Mouse (Mus musculus) embryonic stem cell, embryonic (primary cell): Measurements from ENCODE around the gene Olfr1375.
"Not testable (repeated sequence)": the region's sequence is repeated elsewhere in the genome, so short reads cannot be mapped to it uniquely, and the experiment has no call there.

Experiments used
- CTCF ChIA-PET, 4 experiments: fragments of 300-600 bp in 2 of 4; fragments of 350-600 bp in 2 of 4; sonication (Branson Sonifier 250); formaldehyde crosslinking; loops; one replicate each; lab custom pipeline; 2022; ENCODE audit warnings: inconsistent platforms in 2 of 4; lab: Charles Lee
- POLR2A ChIA-PET, 4 experiments: fragments of 300-600 bp in 2 of 4; fragments of 350-600 bp in 2 of 4; sonication (Branson Sonifier 250); formaldehyde crosslinking; loops; one replicate each; lab custom pipeline; 2022; ENCODE audit warnings: antibody characterized with exemption in 4 of 4, inconsistent platforms in 1 of 4; lab: Charles Lee

Olfr1375 gene

DNA sequence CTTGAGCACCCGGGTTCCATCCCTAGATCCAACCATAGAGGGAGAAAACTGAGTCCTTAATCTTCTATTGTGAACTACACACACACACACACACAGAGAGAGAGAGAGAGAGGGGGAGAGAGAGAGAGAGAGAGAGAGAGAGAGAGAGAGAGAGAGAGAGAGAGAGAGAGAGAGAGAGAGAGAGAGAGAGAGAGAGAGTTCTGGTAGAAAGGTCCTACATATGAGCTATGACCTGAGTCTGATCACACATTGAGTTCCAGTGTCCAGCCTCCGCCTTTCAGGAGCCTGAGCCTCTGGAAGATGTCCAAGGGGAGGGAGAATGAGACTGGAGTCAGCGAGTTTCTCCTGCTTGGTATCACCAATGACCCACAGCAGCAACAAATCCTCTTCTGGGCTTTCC, at the start of gene Olfr1375:
Olfr1375 (plus strand) TSS at position 301 of the 400 bp plus-strand sequence.
- ChIA-PET POLR2A (interaction anchor here in 1 of 4 experiments (0.6 kb wide), 1 partner anchor 190 kb away, joined by 3 read pairs; no protein-coding TSS in a partner anchor), CTCF (interaction anchor here in 2 of 4 experiments (0.6 kb wide), 2 partner anchors 42 to 814 kb away, joined by 3 read pairs; no protein-coding TSS in a partner anchor)

DNA sequence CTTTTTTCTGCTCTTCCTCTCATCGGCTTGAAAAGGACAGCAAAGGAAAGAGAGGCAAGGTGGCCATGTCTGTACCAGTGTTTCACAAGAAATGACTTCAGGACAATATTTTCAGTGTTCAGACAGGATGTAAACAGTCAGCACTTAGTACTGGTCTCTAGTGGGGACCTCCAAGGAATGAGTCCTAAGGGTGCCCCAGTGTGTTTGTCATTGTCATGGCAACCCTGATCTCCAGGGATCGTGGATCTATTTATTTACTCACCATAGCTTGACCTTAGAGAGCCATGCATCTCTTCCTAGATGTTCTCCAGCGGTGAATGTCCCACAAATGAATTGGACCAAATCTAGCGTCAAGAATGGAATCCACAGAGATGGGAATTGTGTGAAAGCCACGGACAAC, 44.6 kb upstream of the Olfr1375 start, which contains the start of gene Olfr51:
Olfr51 (plus strand) TSS at position 301 of the 400 bp plus-strand sequence.
- ChIA-PET CTCF (no interaction called here), POLR2A (no interaction called here)

DNA sequence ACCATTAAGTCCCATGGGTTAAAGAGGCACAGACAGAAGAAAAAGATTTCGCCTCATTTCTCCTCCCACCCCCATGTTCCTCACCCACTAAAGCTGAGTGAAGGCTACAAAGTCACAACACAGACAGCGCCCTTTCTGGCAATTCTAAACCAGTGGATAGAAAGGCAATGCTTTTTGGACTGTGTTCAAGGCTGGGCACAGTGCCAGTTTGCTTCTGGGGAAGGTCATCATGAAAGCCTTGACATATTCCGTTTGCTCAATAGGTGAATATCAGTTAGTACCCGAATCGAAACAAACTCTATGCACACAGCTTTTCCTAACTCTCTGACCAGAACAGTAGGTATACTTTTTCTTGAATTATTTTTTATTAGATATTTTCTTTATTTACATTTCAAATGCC, 36.1 kb upstream of the Olfr1375 start:
- POLR2A ChIA-PET: no interaction called here
- CTCF ChIA-PET: no interaction called here

DNA sequence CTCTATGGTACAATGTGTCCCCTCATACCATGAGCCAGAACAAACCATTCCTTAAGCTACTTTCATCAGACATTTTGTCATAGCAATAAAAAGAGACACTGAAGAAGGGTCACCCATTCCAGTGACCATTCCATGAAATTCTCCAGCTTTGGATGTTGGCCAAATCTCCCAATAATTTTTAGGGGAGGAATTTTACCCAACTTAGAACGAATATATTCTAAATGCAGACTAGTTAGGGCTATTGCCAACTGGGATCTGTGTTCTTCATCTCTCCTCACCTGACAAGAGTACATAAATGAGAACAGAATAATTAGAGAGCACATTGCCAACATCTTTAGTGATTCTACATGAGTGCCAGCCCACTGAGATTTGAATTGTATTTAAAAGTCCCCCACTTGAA, 34.0 kb upstream of the Olfr1375 start, which contains the start of gene Olfr54:
Olfr54 (plus strand) TSS at position 301 of the 400 bp plus-strand sequence.
- POLR2A ChIA-PET: no interaction called here

DNA sequence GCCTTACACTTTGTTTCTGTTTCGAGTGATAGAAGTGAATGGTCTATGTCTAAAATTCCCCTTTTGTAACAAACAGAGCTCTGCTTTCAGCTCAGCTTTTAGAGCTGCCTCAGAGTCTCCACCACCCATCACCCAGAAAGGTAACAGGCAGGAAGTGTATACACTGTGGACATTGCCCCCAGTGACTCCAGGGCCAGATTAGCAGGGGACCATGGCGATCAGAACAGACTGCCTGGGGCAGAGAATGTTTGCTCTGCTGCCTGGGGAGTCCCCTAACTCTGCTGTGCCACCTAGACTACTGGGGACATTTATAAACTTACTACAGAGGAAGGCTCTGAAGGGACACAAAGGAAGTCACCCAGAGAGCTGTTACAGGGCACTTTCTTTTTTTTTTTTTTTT, 31.6 kb upstream of the Olfr1375 start:
- POLR2A ChIA-PET: interaction anchor here in 1 of 4 experiments (0.6 kb wide), 1 partner anchor 353 kb away, joined by 3 read pairs; no protein-coding TSS in a partner anchor

More for the DNA sequence above, 34.0 kb upstream of the Olfr1375 start, which contains the start of gene Olfr54:
- CTCF ChIA-PET: no interaction called here

DNA sequence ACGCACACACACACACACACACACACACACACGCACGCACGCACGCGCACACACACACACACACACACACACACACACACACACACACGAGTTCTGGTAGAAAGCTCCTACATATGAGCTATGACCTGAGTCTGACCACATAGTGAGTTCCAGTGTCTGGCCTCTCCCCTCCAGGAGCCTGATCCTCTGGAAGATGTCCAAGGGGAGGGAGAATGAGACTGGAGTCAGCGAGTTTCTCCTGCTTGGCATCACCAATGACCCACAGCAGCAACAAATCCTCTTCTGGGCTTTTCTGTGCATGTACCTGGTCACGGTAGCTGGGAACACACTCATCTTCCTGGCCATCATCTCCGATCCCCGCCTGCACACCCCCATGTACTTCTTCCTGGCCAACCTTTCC, 21.1 kb upstream of the Olfr1375 start:
- CTCF ChIA-PET: interaction anchor here in 1 of 4 experiments (0.6 kb wide), 1 partner anchor 508 kb away, joined by 4 read pairs; no protein-coding TSS in a partner anchor

More for the DNA sequence above, 31.6 kb upstream of the Olfr1375 start:
- CTCF ChIA-PET: interaction anchor here in 1 of 4 experiments (0.6 kb wide), 1 partner anchor 81 kb away, joined by 7 read pairs; no protein-coding TSS in a partner anchor

DNA sequence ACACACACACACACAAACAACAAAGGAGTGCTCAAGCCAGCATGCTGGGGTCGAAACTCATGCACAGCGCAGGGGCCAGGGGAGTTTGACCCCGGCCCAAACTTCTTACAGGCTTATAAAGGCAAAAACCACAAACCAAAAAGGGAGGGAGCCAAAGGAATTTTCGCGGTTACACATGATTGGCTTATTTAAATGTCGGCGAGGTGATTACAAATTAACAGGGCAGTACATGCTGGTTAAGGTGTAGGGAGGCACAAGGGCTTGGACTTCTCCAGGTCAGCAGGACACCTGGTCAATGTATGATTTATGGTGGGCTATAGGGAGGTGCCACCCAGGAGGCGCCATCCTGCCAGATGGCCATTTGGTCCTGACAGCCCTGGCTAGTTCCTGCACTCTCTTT, 18.5 kb upstream of the Olfr1375 start:
- CTCF ChIA-PET: not testable (repeated sequence)

More for the DNA sequence above, 21.1 kb upstream of the Olfr1375 start:
- POLR2A ChIA-PET: not testable (repeated sequence)

DNA sequence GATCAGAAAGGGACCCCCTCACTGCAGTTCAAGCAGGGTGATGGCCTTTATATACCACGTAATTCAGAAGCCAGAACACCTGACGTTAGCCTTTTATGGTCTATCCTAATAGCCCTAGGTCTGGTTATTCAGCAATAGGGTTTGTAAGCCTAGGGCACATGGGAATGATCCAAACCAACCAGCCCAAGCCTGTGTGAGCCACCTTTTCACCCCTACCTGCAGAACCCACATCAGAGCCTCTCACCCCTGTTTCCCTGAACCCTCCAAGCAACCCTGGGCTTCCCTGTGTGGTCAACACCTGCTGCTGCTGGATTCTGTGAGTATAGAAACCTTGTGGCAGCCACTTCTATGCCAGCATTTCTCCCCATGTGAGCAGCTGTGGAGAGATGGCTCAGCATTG, 17.7 kb upstream of the Olfr1375 start:
- ChIA-PET POLR2A (interaction anchor here in 1 of 4 experiments (0.7 kb wide), 1 partner anchor 850 kb away, joined by 3 read pairs; no protein-coding TSS in a partner anchor), CTCF (no interaction called here)

More for the DNA sequence above, 18.5 kb upstream of the Olfr1375 start:
- POLR2A ChIA-PET: not testable (repeated sequence)

DNA sequence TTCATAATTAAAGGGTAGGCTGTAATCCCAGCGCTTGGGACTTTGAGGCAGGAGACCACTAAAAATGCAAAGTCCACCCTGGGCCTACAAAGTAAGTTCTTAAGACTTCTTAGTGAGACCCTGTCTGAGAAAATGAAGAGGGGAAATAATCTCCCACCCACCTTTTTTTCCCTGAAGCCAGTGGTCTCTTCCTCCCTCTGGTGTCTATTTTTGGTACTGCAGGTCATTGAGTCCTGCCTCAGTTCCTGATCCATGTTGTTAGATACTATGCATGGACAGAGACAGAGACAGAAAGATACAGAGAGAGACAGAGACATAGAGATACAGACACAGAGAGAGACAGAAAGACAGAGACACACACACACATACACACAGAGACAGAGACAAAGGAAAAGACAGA, 15.1 kb upstream of the Olfr1375 start:
- CTCF ChIA-PET: interaction anchor here in 3 of 4 experiments (0.7 to 1.8 kb wide), 8 partner anchors 21 to 267 kb away, joined by 3 to 9 read pairs (median 4); no protein-coding TSS in a partner anchor
- POLR2A ChIA-PET: interaction anchor here in 2 of 4 experiments (0.7 to 1.2 kb wide), 4 partner anchors 89 to 102 kb away, joined by 3 to 9 read pairs (median 4); partner anchors contain the start of gene 4933414I15Rik (in 1 of the 2)

DNA sequence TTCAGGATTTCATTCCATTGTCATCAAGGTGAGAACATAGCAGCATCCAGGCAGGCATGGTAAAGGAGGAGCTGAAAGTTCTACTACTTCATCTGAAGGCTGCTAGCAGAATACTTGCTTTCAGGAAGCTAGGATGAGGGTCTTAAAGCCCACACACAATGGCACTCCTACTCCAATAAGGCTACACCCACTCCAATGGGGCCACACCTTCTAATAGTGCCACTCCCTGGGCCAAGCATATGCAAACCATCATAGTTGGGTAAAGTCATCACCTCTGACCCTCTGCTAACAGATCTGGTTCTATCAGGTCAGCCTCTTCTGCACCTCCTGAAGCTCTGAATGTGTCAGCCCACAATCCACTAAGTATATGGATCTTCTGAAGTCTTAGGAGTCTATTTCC, 13.8 kb upstream of the Olfr1375 start:
- CTCF ChIA-PET: interaction anchor here (0.6 to 1.8 kb wide), 6 partner anchors 19 to 121 kb away, joined by 3 to 11 read pairs (median 6); no protein-coding TSS in a partner anchor
- POLR2A ChIA-PET: not testable (repeated sequence)

DNA sequence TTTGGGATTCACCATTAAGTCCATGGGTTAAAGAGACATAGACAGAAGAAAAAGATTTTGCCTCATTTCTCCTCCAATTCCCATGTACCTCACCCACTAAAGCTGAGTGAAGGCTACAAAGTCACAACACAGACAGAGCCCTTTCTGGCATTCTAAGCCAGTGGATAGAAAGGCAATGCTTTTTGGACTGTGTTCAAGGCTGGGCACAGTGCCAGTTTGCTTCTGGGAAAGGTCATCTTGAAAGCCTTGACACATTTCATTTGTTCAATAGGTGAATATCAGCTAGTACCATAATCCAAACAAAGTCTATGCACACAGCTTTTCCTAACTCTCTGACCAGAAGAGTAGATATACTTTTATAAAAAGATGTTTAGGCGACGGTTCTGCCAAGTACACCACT, 12.0 kb upstream of the Olfr1375 start:
- ChIA-PET CTCF (no interaction called here), POLR2A (interaction anchor here in 1 of 4 experiments (0.8 kb wide), 1 partner anchor 103 kb away, joined by 3 read pairs; no protein-coding TSS in a partner anchor)

DNA sequence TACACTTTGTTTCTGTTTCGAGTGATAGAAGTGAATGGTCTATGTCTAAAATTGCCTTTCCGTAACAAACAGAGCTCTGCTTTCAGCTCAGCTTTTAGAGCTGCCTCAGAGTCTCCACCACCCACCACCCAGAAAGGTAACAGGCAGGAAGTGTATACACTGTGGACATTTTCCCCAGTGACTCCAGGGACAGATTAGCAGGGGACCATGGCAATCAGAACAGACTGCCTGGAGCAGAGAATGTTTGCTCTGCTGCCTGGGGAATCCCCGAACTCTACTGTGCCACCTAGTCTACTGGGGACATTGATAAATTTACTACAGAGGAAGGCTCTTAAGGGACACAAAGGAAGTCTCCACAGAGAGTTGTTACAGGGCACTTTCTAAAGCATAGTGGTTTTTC, 3.1 kb upstream of the Olfr1375 start:
- POLR2A ChIA-PET, CTCF ChIA-PET: not testable (repeated sequence)

DNA sequence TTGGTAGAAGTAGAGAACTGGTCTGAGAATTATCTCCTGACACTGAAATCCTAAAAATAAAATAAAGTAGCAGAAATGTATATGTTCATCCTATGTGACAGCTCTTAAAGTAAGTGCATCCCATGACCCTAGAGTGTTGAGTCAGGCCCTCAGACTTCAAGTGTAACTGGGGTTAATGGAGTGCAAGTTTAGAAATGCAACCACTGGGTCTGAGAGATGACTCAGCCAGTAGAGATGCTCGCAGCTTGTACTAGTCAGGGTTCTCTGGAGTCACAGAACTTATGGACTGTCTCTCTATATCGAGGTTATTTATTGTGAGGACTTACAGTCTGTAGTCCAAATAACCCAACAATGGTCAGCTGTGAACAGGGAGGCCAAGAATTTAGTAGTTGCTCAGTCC, 3.8 kb downstream of the Olfr1375 start:
- CTCF ChIA-PET: interaction anchor here in 1 of 4 experiments (0.7 kb wide), 1 partner anchor 74 kb away, joined by 3 read pairs; no protein-coding TSS in a partner anchor
- POLR2A ChIA-PET: no interaction called here

DNA sequence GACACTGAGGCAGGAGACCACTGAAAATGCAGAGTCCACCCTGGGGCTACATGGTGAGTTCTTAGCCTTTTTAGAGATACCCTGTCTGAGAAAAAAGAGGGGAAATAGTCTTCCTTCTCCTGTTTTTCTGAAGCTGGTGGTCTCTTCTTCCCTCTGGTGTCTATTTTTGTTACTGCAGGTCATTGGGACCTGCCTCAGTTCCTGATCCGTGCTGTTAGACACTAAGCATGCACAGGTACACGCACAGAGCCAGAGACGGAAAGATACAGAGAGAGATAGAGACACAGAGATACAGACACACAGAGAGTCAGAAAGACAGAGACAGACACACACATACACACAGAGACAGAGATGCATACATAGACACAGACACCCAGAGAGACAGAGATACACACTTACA, 5.3 kb downstream of the Olfr1375 start:
- CTCF ChIA-PET: interaction anchor here in 3 of 4 experiments (0.6 to 2.6 kb wide), 9 partner anchors 9 to 1522 kb away, joined by 3 to 13 read pairs (median 5); no protein-coding TSS in a partner anchor
- POLR2A ChIA-PET: interaction anchor here in 3 of 4 experiments (0.6 to 1.1 kb wide), 4 partner anchors 32 to 160 kb away, joined by 3 read pairs; no protein-coding TSS in a partner anchor

DNA sequence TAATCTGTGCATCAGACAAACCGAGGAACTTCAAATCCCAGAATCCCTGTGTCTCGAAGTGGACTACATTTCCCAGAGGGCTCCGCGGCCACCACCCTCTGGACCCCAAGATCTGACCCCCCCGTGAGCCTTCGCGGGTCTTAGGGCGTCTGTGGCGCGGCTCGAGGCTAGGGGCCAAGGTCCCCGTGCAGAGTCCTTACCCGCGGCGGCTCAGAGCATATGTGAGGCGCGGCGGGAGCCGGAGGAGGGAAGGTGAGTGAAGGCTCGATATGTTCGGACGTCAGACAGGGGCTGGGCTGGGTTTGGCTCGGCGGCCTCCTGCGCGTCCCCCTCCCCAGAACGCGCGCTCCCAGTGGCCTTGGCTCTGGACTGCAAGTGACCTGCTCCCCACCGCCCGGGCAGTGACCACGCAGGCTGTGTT, 11.3 kb downstream of the Olfr1375 start, which contains the start of gene Zfp354a:
Zfp354a (plus strand) TSS at position 107 of the 421 bp plus-strand sequence.
- ChIA-PET POLR2A (interaction anchor here in 3 of 4 experiments (0.6 to 1.8 kb wide), 6 partner anchors 20 to 779 kb away, joined by 3 to 5 read pairs (median 3); partner anchors contain the start of gene Zfp2 (in 1 of the 3)), CTCF (interaction anchor here in 3 of 4 experiments (0.6 kb wide), 4 partner anchors 171 to 929 kb away, joined by 3 to 5 read pairs (median 4); no protein-coding TSS in a partner anchor)

DNA sequence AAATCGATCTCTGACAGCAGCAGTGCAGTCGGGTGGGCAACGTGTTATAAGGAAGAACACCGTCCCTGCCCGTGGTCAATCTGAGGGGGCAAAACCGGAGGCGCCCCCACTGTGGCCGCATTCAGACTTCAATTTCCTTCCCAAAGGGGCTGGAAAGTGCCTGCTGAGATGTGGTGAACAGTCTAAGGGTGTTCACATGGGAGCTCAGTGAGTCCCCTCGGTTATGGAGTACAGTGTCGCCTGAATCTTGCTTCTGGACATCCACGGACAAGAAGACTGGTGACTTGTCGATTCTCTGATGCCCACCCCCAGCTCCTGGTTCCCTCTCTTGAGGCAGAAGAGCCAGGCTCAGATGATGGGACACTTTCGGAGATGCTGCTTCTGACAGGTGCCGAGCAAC, 11.7 kb downstream of the Olfr1375 start:
- CTCF ChIA-PET: no interaction called here
- POLR2A ChIA-PET: no interaction called here

DNA sequence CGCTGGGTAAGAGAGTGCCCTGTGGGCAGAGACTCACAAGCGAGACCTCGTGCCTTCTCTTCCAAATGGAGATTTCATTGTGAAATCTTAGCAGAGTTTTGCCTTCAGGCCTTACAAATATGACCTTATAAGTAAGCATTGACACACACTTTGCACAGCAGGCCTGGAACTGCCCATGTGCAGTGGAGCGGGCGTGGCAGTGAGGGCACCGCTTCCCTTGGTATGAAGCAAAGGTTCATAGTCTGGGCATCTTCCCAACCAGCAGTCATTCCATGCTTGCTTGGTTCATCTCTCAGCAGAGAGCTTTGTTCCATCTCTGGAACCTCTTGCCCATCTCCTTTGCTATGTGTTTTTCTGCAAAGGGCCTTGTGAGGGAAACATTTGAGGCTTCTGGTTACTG, 13.1 kb downstream of the Olfr1375 start:
- CTCF ChIA-PET: interaction anchor here in 1 of 4 experiments (0.6 kb wide), 1 partner anchor 177 kb away, joined by 4 read pairs; no protein-coding TSS in a partner anchor
- POLR2A ChIA-PET: interaction anchor here in 1 of 4 experiments (0.6 kb wide), 1 partner anchor 19 kb away, joined by 6 read pairs; no protein-coding TSS in a partner anchor

DNA sequence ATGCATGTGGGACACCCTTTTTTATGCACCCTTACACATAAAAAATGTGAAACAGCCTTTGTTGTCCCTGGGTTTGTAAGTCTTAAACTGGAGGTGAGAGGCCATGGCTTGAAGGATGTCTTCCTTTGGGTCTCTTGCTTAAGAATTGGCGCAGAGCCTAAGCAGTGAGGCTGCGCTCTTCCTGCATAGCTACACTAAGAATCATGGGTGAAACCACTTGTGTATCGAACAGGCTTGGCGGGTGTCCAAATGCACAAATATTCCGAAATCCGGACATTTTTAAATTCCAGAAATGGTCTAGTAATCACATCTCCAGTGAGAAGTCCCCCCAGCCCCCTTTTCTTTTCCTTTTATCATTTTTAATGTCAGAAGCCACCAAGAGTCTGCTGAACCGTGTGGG, 15.4 kb downstream of the Olfr1375 start:
- ChIA-PET POLR2A (no interaction called here), CTCF (interaction anchor here in 1 of 4 experiments (0.6 kb wide), 1 partner anchor 310 kb away, joined by 4 read pairs; no protein-coding TSS in a partner anchor)

DNA sequence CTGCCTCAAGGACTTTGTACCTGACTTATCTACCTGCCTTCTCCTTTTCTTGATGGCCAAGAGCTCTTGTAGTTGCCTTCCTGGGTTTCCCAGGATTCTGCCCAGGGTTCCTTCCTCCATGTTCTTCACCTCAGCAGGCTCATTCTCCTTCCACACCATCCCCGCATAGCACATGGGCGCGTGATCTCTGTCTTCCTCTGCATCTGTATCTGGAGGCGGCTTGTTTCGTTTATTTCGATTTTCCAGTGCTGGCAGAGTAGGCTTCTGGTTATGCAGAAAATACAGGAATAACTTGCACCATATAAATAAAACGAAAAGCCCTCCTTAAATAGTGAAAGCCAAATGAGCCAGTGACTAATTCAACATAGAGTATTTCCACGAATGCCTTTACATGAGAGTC, 15.9 kb downstream of the Olfr1375 start:
- CTCF ChIA-PET: no interaction called here
- POLR2A ChIA-PET: no interaction called here
